Mouse (Mus musculus): Measurements from ENCODE around the gene Prrt4. TPM values are rescaled to one million over a fixed set of nuclear protein-coding genes. Genes with fewer than 3 reads are reported as not detected.
A peak's percentile ranks its signal among the peaks of the same experiment; 100 is the strongest.
"Not testable (repeated sequence)": the region's sequence is repeated elsewhere in the genome, so short reads cannot be mapped to it uniquely, and the experiment has no call there.

Prrt4 gene
- total RNA-seq, 2 experiments from 2014 or later: 2.4 to 2.6 TPM

DNA sequence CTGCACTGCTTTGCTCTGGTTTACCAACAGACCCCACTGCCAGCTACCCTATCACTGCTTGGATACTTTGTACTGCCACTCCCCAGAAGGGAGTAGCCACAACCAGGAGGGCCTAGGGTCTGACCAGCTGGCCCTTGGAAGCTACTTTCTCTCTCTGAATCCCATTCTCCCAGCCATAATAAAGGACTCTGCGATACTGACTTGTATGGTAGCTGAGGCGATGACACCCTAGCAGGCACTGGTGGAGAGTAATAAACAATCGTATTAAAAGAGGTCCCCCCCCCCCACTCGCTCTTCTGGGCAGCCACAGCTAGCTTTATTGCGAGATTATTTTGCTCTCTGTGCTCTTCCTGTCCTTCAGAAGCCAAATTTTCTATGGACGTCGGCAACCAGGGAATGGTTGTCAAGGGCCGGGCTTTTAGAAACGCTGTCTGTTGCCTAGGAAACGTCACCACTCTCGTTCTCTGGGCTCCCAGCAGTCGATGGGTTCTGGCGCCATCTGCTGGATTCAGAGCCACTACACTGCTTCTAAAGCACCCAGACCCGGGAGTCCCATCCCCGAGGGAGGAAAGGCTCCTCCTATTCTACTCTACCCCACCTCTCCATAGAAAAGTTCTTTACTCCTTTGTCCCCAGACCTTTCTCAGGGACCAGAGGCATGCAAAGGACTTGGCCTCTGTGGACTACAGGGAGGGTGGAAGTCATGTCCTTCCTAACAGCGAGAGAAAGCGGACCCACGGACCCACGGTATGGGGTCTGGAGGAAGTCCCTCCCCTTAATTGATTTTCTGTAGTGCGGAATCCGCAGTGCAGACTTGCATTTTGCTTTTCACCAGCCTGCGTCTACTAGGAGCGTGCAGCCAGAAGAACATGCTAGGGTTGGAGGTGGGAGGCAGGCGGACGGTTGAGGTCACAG lies 19.2 kb upstream of the Prrt4 start:
- peak; percentile 92 to 98 for DNase-seq (ENCODE audit: low spot score in 2 of 2)

DNA sequence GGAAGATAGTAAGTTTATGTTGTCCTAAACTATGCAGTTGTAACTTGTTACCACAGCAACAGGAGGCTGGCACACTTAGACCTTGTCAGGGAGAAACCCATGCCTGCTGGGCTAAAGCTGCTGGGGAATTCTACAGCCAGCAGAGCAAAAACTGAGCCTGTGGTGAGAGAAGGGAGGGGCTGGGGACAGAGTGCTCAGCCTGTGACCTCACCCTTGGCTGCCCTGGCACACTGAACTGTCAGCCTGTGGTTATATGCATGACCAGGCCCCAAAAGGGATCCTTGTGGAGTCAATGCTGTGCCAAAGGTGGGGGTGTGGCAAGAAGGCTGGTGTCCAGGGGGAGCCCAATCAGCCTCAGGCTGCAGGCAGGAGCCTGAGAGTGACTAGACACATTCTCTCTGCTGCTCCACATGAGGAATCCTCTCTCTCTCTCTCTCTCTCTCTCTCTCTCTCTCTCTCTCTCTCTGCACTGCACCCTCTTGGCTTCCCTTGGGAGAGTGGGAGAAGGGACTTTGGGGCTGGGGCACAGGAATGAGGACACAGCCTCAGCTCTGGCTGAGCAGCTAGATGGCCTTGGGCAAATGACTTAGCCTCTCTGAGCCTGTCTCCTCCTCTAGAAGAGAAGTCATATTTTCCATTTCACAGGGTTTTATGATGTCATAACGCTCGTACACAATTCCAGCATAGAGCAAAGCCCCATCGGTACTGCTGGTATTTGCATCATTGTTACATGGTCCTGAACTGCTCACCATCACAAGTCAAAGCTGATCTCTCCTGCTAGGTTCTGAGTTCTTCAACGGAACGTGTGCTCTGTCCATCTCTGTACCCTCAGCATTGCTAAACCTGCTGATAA lies 16.7 kb upstream of the Prrt4 start:
- no peak for DNase-seq (ENCODE audit: low spot score in 2 of 2)

DNA sequence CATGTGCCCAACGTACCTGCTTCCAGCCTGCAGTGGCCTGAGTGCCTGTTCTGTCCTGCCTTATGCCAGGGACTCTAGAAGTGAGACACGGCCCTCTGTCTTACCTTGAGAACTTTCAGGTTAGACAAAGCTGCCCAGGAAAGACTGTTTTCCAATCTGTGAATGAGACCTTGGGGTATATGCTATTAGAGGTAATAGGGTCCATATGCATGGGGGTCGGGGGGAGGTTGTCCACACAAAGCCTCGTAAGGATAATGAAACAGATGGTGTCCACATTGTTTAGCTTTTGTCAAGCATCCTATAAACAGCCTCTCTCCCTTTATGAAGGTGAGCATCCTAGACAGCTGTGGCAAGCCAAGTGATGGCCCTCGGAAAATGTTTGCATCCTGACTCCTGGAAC lies 15.8 kb upstream of the Prrt4 start:
- no peak for DNase-seq (ENCODE audit: low spot score in 2 of 2)

DNA sequence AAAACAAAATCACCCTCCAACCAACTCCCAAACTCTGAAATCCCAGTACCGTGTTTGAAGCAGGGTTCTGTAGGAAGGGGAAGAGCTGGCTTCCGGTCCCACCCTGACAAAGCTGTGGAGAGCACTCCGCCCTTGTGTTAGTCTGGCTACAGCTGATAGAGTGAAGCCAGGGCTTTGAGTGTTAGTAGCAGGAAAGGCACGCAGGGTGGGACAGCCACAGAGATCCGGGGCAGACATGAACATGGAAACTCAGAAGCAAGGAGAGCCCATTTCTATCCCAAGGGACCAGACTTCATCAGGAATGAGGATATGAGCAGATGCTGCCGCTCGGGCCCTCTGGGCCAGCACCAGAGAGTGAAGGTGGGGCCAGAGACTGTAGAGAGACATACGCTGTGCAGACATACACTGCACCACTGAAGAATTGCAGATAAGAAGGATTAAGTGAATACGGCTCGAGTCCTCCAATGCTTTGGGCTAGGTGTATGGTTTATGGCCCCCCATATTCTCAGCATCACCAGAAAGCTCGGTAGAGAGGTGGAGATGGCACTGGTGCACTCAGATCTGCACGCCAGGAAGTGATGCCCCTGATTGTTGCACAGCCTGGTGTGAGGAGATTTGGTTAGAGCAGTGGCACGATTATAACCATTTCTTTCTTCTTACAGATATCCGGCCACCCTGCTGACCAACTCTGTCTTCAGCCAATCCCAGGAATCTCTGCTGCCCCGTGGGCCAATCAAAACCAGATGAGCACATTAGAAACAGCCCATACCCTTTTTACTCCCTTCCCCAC lies 14.8 kb upstream of the Prrt4 start:
- DNase-seq (ENCODE audit: low spot score in 2 of 2): no peak

DNA sequence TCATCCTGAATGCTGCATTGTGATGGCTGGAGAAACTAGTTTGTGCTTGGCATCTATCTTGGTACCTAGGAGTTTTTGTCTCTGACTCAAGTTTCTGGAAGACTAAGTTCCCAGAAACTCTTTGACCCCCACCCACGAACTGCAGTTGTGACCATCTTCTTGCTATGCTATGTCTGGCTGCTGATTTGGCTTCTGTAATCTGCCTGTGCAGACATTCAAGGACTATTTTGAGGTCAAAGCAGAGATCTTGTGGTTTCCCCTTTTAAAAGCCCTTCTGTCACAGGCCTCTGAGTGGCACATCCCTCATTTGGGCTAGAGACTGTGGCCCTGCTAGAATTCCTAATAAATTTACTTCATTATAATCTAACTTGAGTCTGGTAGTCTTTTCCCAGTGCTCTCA lies 8.6 kb upstream of the Prrt4 start:
- no peak for DNase-seq (ENCODE audit: low spot score in 2 of 2)

DNA sequence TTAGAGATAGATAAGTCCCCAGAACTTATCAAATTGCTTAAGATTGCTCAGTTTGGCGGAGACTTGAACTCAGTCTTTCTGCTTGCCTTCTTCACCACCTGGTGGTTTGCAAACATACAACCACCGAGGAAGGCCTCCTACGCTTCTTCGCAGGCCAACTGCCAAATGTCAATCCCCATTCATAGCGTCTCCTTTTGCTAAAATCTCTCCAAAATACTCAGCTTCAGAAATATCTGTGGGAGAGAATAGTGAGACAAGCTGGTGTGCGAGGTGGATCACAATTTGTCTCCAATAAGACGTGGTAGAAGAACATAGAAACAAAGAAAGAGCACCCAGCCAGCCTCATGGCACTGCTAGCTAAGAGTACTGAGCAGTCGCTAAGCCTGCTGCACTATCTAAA lies 459 bp upstream of the Prrt4 start:
- DNase-seq (ENCODE audit: low spot score in 2 of 2): peak; percentile 71 to 83

DNA sequence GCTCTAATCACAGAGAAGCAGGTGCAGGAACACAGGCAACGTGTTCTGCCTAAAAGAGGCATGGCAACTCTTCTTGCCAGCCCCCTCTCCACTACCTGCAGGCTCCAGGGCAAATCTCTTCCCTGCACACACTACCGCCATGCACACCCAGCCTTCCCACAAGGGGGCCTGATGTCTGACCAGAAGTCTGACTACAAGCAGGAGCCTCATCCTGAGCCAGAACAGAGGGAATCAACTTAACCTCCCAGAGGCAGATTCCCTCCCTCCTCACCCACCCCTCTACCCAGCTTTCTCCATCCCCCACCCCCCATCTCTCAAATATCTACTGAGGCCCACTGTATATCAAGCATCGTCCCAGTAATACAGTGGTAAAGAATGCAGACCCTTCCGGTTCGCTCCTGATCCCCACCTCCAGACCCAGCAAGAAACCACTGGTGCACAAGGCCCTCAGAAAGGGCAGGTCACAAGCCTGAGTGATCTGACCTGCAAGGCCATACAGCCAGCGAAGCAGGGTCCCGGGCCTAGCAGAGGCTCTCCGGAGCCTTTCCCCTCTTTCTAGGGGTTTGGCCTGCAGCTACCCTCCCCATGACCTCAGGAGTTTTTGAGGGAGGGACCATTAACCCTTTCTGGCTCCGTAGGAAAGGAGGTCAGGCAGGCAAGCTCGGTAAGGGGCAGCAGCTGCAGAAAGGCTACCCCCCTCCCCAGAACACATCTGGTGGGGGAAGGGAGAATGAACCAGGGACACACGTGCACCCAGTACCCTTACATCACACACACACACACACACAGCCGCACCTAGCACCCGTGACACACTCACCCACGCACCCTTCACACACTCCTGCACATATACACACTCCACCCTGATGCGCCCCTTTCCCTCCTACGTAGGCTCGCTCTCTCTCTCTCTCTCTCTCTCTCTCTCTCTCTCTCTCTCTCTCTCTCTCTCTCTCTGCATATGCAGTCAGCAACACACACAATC lies 1.2 kb downstream of the Prrt4 start:
- DNase-seq (ENCODE audit: low spot score in 2 of 2): no peak

DNA sequence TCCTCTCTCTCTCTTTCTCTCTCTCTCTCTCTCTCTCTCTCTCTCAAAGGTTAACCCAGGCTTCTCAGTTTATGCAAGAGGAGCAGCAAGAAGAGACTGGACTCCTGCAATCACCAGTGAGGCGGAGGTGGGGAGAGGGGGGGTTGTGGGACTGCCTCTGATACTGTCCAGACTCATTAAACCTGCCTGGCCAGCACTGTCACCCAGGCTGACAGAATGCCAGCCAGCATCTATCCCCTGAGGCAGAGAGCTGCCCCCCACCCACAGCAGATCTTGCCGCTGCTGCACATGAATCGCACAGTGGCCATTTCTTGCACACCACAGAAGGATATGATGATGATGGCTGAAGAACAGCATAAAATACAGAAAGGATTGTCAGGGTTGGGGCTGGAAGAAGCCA lies 4.3 kb downstream of the Prrt4 start:
- no peak for DNase-seq (ENCODE audit: low spot score in 2 of 2)

DNA sequence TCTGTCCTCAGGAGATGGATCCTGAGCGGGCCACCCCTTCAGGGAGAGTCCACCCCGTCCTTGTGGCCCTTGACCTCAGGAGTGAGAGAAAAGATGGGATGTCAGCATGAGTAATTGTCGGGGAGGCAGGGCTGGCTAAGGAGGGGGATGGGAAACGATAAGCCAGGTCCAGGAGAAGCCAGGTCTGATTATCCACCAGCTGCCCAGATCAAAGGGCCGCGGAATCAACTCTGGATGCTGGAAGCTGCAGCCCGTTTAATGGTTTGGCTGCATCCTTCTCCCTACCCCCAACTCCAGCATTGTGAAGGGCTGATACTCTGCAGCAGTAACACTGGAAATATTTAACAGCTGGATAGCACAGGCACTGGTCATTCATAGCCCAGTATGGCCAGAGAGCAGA lies 5.0 kb downstream of the Prrt4 start:
- DNase-seq (ENCODE audit: low spot score in 2 of 2): no peak

DNA sequence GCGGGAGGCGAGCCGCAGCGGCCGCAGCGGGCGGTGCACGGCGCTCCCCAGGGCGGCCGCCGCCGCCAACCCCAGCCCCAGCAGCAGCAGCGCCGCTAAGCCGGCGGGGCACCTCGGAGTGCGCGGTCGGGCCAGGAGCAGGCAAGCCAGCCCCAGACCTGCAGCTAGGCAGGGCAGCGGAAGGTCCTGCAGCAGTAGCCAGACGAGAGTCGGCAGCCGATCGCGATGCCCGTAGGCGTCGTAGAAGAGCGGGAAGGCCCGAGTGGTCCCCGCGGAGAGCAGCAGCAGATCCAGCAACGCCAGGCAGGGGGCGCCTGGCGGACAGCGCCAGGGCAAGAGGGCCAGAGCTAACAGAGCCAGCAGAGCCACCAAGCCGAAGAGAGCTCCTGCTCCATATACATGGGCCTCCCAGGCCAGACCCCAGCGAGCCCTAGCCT lies 8.4 kb downstream of the Prrt4 start:
- DNase-seq (ENCODE audit: low spot score in 2 of 2): peak; percentile 43 to 68

DNA sequence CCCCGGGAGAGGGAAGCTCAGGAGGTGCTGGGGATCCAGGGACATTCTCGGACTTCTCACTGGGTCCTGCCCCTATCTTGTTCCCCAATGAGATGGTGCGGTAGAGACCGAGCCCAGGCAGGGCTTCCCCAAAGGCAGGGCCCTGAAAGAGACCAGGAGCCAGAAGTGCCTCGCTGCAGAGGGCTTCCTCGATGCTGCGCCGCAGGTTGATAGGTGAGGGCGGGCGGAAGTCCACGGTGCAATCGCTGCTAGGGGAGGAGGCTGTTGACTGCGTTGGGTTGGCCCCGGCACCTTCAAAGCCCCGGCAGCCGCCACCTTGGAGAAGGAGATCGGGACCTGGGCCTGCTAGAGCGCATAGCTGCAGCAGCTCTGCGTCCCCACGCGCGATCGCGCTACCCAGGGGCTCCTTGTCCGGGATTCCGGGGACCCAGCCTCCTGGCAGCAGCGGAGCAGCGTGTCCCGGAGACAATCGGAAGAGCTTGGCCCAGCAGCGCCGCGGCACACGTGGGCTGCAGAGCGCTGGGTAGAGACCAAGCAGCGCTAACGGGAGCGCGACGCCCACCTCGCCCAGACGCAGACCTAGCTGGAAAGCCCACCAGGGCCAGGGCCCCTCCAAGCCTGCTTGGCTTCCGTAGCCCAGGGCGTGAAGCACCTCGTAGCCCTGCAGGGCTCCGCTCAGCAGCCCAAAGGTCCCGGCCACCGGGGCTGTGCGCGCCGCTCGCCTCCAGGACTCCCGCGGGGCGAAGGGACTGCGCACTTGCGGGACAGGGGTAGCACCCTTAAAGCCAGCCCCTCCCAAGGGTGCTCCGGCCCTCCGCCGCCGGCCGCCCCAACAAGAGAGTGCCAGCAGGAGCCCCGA lies 9.1 kb downstream of the Prrt4 start:
- DNase-seq (ENCODE audit: low spot score in 2 of 2): no peak

DNA sequence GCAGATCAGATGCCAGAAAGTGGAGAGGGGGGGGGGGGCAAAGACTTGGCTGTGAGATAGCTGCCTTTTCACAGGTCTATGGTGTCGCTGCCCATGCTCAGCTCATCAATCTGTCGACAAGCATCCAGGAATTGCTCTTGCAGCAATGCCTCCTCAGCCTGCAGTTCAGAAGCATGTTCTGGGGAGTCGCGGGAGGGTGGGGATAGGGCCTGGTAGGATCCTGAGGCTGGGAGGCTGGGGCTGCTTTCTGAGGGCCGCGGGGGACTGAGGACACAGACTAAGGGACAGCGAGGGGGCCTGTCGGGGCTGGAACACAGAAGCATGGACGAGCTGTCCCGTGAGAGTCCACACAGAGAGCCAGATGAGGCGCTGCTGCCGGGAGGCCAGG lies 9.7 kb downstream of the Prrt4 start:
- no peak for DNase-seq (ENCODE audit: low spot score in 2 of 2)

DNA sequence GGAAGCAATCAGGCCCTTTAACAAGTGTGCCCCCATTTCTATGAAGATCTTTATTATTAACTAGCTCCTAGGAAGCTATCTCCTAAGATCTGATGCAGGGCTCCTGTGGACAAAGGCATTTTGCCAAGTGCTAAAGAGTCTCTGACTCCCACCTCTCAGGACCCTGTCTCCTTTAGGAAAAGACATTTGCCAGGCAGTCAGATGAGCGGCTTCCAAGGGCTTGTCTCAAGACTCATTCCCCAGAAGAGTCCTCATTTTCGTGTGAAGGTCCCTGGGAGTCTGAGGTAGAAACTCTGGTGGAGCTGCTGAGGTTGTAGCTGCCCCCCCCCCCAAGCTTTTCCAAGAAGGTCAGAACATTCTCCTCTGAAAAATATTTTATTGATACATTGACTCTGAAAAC lies 10.5 kb downstream of the Prrt4 start:
- no peak for DNase-seq (ENCODE audit: low spot score in 2 of 2)

DNA sequence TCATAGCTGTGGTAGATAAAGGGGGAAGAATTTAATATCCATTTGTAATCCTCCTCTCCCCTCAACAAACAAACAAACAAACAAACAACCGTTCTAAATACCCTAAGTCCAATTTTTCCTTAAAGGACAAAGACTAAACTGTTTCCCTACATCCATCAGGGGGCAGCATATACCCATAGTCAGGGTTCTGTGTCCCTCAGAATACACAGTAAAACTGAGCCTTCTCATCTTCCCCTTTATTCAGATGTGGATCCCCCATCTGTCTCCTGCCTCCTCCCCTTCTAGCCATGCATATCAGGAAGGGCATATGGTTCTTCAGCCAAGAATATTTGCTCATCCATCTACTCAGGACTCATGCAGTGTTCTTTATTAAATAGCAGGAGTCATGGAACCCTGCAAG lies 13.2 kb downstream of the Prrt4 start:
- DNase-seq (ENCODE audit: low spot score in 2 of 2): peak in 1 of 2 experiments; percentile 75

DNA sequence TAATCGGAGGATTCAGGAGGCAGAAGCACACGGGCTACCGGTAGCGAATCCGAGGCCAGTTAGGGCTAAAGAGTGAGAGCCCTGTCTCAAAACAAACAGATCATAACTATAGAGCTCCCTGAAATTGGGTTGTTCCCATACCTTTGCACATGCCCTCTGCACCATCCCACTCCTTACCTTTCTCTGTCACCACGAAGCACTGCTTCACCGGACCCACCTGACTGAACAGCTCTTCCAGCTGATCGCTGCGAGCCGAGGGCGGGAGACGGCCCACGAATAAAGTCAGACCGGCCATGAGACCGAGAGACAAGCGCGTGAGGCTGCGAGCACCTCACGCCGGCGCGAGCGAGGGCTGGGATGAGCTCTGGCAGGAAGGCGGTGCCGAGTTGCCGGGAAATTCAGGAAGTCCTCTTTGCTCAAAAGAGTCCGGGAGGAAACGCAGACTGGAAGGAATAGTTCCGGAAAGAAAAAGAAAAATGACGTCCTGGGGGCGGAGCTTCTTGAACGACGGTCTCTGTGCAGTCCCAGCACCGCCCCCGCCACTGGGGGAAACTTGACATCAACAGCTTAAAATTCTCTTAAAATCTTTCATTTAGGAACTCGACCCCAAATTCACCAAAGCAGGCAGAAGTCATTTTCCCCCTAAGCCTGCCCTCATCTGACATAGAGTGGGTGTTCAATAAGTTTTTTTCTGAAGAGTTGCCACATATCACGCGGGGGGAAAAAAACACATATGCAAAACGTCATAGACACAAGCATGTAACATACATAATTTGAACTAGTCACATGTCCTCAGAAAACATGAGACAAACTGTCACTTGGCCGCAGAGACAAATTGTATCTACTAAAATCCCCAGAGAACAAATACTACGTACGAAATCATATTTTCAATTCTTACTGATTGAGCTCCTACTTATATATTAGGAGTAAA lies 14.8 kb downstream of the Prrt4 start, which contains the start of gene Rbm28:
Rbm28 (minus strand) TSS at position 693 of the 931 bp plus-strand sequence.
- peak; percentile 90 to 96 for DNase-seq (ENCODE audit: low spot score in 2 of 2)

DNA sequence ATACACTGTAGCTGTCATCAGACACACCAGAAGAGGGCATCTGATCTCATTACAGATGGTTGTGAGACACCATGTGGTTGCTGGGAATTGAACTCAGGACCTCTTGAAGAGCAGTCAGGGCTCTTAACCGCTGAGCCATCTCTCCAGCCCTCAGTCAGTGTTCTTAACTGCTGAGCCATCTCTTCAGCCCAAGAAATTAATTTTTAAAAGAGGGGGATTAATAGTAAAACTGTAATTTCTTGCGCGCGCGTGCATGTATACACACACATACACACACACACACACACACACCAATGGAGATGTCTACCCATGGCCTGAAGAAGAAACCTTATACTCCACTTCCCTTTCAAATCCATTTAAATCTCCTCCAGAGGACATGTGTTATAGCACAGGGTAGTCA lies 18.1 kb downstream of the Prrt4 start:
- not testable (repeated sequence) for DNase-seq (ENCODE audit: low spot score in 2 of 2)

DNA sequence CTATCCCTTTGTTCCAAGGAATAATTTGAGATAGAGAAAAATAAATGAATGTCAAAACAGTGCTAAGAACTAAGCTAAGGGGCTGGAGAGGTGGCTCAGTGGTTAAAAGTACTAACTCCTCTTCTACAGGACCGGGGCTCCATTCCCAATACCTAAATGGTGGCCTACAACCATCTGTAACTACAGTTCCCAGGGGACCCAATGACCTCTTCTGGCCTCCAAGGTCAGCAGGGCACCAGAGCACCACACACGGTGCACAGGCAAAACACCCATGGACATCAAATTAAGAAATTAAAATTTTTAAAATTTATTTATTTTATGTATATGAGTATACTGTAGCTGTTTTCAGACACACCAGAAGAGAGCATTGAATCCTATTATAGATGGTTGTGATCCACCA lies 18.6 kb downstream of the Prrt4 start:
- DNase-seq (ENCODE audit: low spot score in 2 of 2): no peak

DNA sequence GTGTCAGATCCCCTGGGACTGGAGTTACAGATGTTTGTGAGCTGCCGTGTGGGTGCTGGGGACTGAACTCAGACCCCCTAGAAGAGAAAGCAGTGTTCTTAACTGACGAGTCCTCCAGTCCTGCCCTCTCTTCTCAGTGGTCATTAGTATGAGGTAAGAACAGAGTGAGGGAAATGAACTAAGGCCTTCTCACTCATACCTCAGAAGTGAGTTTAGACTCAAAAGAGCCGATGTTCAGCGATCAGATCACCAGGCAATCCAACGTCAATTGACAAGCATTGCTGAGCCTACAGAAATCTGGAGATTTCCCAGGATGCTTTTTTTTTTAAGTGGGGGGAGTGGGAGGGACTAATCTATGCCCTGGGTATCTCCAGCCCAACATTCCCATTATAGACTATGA lies 23.1 kb downstream of the Prrt4 start:
- DNase-seq (ENCODE audit: low spot score in 2 of 2): no peak

Measured in layer of hippocampus, adult 18-20 months (tissue).